Mouse (Mus musculus) cerebellum, postnatal 14 days (tissue): ENCODE measurements at regions not wholly inside any gene's neighbourhood (a gene's known extent, or its start where the extent isn't known, plus 50 kb on each side); places are given as distances from the start of the nearest gene placed in this dataset.

Source experiments
- DNase-seq, 2 experiments: peaks; one replicate each; pipeline ENCODE4 v3.0.0; 2021; ENCODE audit warnings: mixed read lengths in 2 of 2

DNA sequence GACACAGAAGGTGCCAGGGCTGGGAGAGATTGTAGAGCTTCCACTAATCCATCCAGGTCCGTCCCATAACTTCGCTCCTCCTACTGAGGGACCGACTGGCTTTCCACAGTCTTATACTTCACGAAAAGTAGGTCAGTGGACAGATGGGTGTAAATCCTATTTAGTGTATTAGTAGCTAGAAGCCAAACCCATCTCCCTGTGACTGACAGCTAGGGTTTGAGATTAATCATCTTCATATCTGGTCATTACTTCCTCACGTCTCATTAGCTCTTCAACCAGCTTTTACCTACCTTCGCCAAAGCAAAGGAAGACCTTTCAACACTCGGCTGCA, 60.4 kb upstream of the Scaf11 start:
- no peak for DNase-seq

DNA sequence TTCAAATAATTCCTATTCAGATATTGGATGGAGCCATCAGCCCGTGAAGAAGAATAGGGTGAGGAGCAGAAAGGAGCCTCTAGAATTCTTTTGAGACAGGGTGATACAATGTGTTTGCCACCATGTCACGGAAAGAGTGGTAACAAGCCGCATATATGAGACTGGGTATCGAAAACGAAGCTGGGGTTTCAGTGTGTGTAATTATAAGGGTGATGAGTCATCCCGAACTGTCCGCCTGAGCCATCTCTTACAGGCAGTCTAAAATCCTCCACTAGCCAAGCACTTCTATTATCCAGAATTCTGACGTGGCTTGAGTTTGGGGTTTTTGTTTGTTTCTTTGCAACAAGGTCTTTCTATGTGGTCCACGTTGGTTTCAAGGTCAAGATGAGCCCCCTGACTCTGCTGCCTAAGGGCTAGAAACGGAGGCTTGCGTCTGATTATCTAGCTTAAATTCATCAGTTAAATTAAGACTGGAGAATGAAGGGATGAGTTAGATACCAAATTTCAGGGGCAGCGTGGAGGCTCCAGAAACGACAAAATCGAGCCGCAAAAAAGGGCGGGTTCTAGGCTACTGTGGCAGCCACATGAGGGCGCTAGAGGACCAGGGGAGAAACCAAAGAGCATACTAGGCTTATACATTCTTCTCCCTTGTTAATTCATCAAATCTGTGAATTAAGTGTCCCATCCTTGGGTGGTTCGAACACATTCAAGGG, 59.9 kb upstream of the Scaf11 start:
- DNase-seq: peak; percentile 20 to 57

DNA sequence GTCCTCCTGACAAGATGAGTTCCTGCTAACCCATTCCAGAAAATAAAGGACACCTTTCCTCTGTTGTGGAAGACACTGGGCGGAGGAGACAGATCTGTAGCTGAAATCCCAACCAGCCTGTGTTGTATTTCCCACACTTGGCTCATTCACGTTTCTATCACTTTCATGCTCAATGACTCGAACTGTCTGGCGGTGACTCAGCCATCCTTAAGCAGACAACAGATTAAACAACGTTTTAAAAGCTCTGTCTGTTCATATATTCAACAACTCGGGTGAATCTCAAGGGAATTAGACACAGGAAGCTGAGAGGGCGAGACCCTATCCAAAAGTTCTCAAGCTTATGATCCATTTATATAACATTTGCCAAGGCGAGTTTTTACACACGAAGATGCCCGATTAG, 57.5 kb upstream of the Scaf11 start:
- DNase-seq: no peak

DNA sequence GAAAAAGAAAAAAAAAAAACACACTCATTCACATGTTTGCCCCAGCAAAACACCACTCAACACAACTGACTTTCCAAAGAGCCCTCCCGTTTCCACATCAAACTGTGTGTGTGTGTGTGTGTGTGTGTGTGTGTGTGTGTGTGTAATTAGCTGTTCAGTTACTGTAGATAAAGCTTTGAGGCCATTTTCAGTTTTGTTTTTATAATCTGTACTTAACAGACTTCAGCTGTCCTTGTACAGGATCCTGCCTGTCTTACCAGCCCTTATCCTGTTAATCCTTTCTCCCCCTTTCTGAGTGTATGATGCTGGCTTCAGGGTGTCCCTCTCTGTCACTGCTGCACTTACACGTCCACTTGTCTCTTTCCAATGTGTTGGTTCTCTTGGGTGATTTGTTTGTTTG, 55.0 kb upstream of the Scaf11 start:
- no peak for DNase-seq

DNA sequence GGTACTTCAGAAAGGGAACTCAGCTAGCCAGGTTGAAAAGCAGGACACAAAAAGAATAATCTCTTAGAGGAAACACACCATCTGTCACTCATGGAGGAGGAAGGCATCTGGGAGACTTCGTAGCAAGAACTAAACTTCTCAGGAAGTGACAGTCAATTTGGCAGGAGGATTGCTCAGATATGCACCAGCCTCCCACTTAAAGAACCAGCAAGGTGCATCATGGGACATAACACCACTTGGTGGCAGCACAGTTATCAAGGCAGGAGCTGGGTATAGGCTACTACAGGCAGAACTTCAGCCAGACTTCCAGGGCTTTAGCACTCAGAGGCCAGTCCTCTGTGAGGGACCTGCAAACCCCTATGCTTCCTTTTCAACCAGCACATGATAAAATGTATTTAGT, 52.0 kb upstream of the Scaf11 start:
- no peak for DNase-seq
